ENCODE assay signal across 9 mouse cellular contexts in genomic region chr11:75511213-75511612, GRCm38 (mm10). TPM values are rescaled to one million over a fixed set of nuclear protein-coding genes. Genes with fewer than 3 reads are reported as not detected.
DNase-seq lines count a peak whose midpoint lies in the region; ATAC-seq lines count a peak whose summit lies in the region.
"Had no signal": no experiment of that assay in that cellular context is flagged by ENCODE, and none has a peak within 500 bp of the region (broad histone marks: within the 10 kb centered on the region; RNA-seq: fewer than 3 reads in every experiment).

No protein-coding gene starts in this region.

- no peak overlapping the region for H3K4me2 ChIP-seq in kidney, embryonic 15.5 days
- H3K4me2 ChIP-seq in limb, embryonic 15.5 days: no peak overlapping the region
- H3K4me2 ChIP-seq in midbrain, embryonic 13.5 days (replicated peaks): no peak overlapping the region

- peaks cover 34% of the 10 kb centered on the region for H3K36me3 ChIP-seq in kidney, embryonic 15.5 days
- peaks cover 30% of the 10 kb centered on the region for H3K36me3 ChIP-seq in limb, embryonic 15.5 days
- H3K36me3 ChIP-seq in midbrain, embryonic 13.5 days: peaks cover 42% of the 10 kb centered on the region

- H3K9me3 ChIP-seq in kidney, embryonic 15.5 days (replicated peaks): no peaks in the 10 kb centered on the region
- H3K9me3 ChIP-seq in limb, embryonic 15.5 days: no peaks in the 10 kb centered on the region
- no peaks in the 10 kb centered on the region for H3K9me3 ChIP-seq in midbrain, embryonic 13.5 days
- H3K9me3 ChIP-seq: G1E had no signal

- no peak overlapping the region for H3K27ac ChIP-seq in kidney, embryonic 15.5 days
- H3K27ac ChIP-seq in limb, embryonic 15.5 days: peak overlapping the region; percentile 4; the same call in 1 of the 2 replicates
- H3K27ac ChIP-seq in midbrain, embryonic 13.5 days: no peak overlapping the region

- H3K27me3 ChIP-seq in kidney, embryonic 15.5 days: no peaks in the 10 kb centered on the region
- no peaks in the 10 kb centered on the region for H3K27me3 ChIP-seq in limb, embryonic 15.5 days
- no peaks in the 10 kb centered on the region for H3K27me3 ChIP-seq in midbrain, embryonic 13.5 days

- H3K4me1 ChIP-seq in kidney, embryonic 15.5 days: peaks cover 38% of the 10 kb centered on the region
- peaks cover 29% of the 10 kb centered on the region for H3K4me1 ChIP-seq in limb, embryonic 15.5 days
- H3K4me1 ChIP-seq in midbrain, embryonic 13.5 days (replicated peaks): peaks cover 17% of the 10 kb centered on the region

- H3K4me3 ChIP-seq in kidney, embryonic 15.5 days (replicated peaks): no peak overlapping the region
- H3K4me3 ChIP-seq in limb, embryonic 15.5 days: no peak overlapping the region
- H3K4me3 ChIP-seq in midbrain, embryonic 13.5 days (replicated peaks): no peak overlapping the region

- peak; percentile 40 to 55 for DNase-seq in kidney, adult 8-10 months
- DNase-seq in adrenal gland, postnatal 14 days: peak; percentile 76
- peak; percentile 65 for DNase-seq in gastrocnemius, adult 18-20 months (ENCODE audit: low spot score)
- no peak for DNase-seq in ovary, postnatal 14 days (ENCODE audit: low spot score)
- no peak for DNase-seq in embryo, embryonic 10 days (ENCODE audit: low spot score)

- no peak overlapping the region for H3K9ac ChIP-seq in kidney, embryonic 15.5 days
- H3K9ac ChIP-seq in limb, embryonic 15.5 days: no peak overlapping the region
- no peak overlapping the region for H3K9ac ChIP-seq in midbrain, embryonic 13.5 days (replicated peaks)

- 84% methylated on average over 6 of the region's 6 CpGs for WGBS in kidney, embryonic 15.5 days
- WGBS in limb, embryonic 15.5 days: 79% methylated on average over 6 of the region's 6 CpGs
- WGBS in midbrain, embryonic 13.5 days: 86% methylated on average over 6 of the region's 6 CpGs

- ATAC-seq in kidney, embryonic 15.5 days (replicated peaks; ENCODE audit: low FRiP score): no peak
- no peak for ATAC-seq in limb, embryonic 15.5 days (ENCODE audit: insufficient number of reproducible peaks, low FRiP score, low TSS enrichment, low read depth)
- ATAC-seq in midbrain, embryonic 13.5 days: no peak

RNA-seq across cellular contexts. Expression of gene Rilp, which starts 1.3 kb away (rescaled TPM):
- 1.3 TPM in 2 replicates for polyA plus RNA-seq in kidney, embryonic 15.5 days (2015; fragmentation: Nextera tagmentation; extraction: Ambion mirVana)
- 14.3 and 15.9 TPM in 2 replicates for total RNA-seq in adrenal gland, postnatal 14 days (2021)
- 10 to 100 TPM; 31.5 to 32.4 TPM for total RNA-seq in gastrocnemius, adult 18-20 months (2021)
- 0.45 and 0.73 TPM in 2 replicates for polyA plus RNA-seq in limb, embryonic 15.5 days (2015; fragmentation: Nextera tagmentation; extraction: Ambion mirVana)
- polyA plus RNA-seq in midbrain, embryonic 13.5 days (2015; fragmentation: Nextera tagmentation; extraction: Ambion mirVana): 0.97 and 1.2 TPM in 2 replicates

RNA-seq across cellular contexts. Expression of gene Scarf1, which starts 2.1 kb away (rescaled TPM):
- 15.0 and 15.4 TPM in 2 replicates for polyA plus RNA-seq in kidney, embryonic 15.5 days (2015; fragmentation: Nextera tagmentation; extraction: Ambion mirVana)
- total RNA-seq in adrenal gland, postnatal 14 days (2021): 12.7 and 14.6 TPM in 2 replicates
- 1 to 10 TPM; 2.4 to 3.3 TPM for total RNA-seq in gastrocnemius, adult 18-20 months (2021)
- 7.1 and 8.2 TPM in 2 replicates for polyA plus RNA-seq in limb, embryonic 15.5 days (2015; fragmentation: Nextera tagmentation; extraction: Ambion mirVana)
- 3.4 and 3.5 TPM in 2 replicates for polyA plus RNA-seq in midbrain, embryonic 13.5 days (2015; fragmentation: Nextera tagmentation; extraction: Ambion mirVana)

RNA-seq across cellular contexts. Expression of gene Slc43a2, which starts 20.3 kb away (rescaled TPM):
- polyA plus RNA-seq in kidney, embryonic 15.5 days (2015; fragmentation: Nextera tagmentation; extraction: Ambion mirVana): 7.5 and 8.0 TPM in 2 replicates
- 22.4 and 29.2 TPM in 2 replicates for total RNA-seq in adrenal gland, postnatal 14 days (2021)
- total RNA-seq in gastrocnemius, adult 18-20 months (2021): 10 to 100 TPM; 24.0 to 32.2 TPM
- polyA plus RNA-seq in limb, embryonic 15.5 days (2015; fragmentation: Nextera tagmentation; extraction: Ambion mirVana): 2.6 and 3.6 TPM in 2 replicates
- polyA plus RNA-seq in midbrain, embryonic 13.5 days (2015; fragmentation: Nextera tagmentation; extraction: Ambion mirVana): 16.4 and 17.3 TPM in 2 replicates

RNA-seq across cellular contexts. Expression of gene Prpf8, which starts 24.6 kb away (rescaled TPM):
- 54.6 and 61.7 TPM in 2 replicates for polyA plus RNA-seq in kidney, embryonic 15.5 days (2015; fragmentation: Nextera tagmentation; extraction: Ambion mirVana)
- total RNA-seq in adrenal gland, postnatal 14 days (2021): 127 and 135 TPM in 2 replicates
- 10 to 100 TPM; 70.1 to 70.9 TPM for total RNA-seq in gastrocnemius, adult 18-20 months (2021)
- 44.4 and 49.5 TPM in 2 replicates for polyA plus RNA-seq in limb, embryonic 15.5 days (2015; fragmentation: Nextera tagmentation; extraction: Ambion mirVana)
- 58.2 and 61.8 TPM in 2 replicates for polyA plus RNA-seq in midbrain, embryonic 13.5 days (2015; fragmentation: Nextera tagmentation; extraction: Ambion mirVana)

RNA-seq across cellular contexts. Expression of gene Tlcd2, which starts 49.7 kb away (rescaled TPM):
- 22.6 and 24.5 TPM in 2 replicates for polyA plus RNA-seq in kidney, embryonic 15.5 days (2015; fragmentation: Nextera tagmentation; extraction: Ambion mirVana)
- 13.9 and 24.7 TPM in 2 replicates for total RNA-seq in adrenal gland, postnatal 14 days (2021)
- 1 to 10 TPM; 2.6 to 2.9 TPM for total RNA-seq in gastrocnemius, adult 18-20 months (2021)
- polyA plus RNA-seq in limb, embryonic 15.5 days (2015; fragmentation: Nextera tagmentation; extraction: Ambion mirVana): 28.2 and 30.8 TPM in 2 replicates
- polyA plus RNA-seq in midbrain, embryonic 13.5 days (2015; fragmentation: Nextera tagmentation; extraction: Ambion mirVana): 2.0 and 2.5 TPM in 2 replicates
- polyA plus RNA-seq: G1E had no signal

Comparison
In these comparisons a context has a peak if more than half of its experiments do, and no peak if none do; other contexts are left out.
1. DNase-seq: peak in kidney, adult 8-10 months (2 of 2), adrenal gland, postnatal 14 days (single experiment) and gastrocnemius, adult 18-20 months (single experiment); none in ovary, postnatal 14 days (single experiment) and embryo, embryonic 10 days (single experiment).